Mouse (Mus musculus) MEL (cell line): ENCODE results near the gene Zfpl1. TPM values are rescaled to one million over a fixed set of nuclear protein-coding genes. Genes with fewer than 3 reads are reported as not detected.

ENCODE experiments used
- DNase-seq: peaks from one replicate; pipeline ENCODE4 v3.0.0; 2011; ENCODE audit warnings: low read depth, low spot score
- H3K27ac ChIP-seq: 2 replicates; pipeline ENCODE4 v1.5.1; 2012; ENCODE audit warnings: low read depth, mild to moderate bottlenecking, control low read depth, low read length, moderate library complexity; ENCODE audit not compliant: control insufficient read depth
- H3K27me3 ChIP-seq, 2 experiments: fragments of 150-350 bp in 1 of 2; sonication (generic) in 1 of 2; 2 replicates each; pipeline ENCODE4 v1.6.1; 2012; ENCODE audit warnings: low read length in 2 of 2, mild to moderate bottlenecking in 2 of 2, improper control_type of control experiment in 1 of 2, moderate library complexity in 1 of 2; ENCODE audit not compliant: insufficient read depth in 2 of 2, control insufficient read depth in 1 of 2
- H3K36me3 ChIP-seq, 2 experiments: 2 replicates each; pipeline ENCODE4 v1.6.1; 2012 to 2014; ENCODE audit warnings: low read length in 2 of 2, improper control_type of control experiment in 1 of 2, inconsistent platforms in 1 of 2, mild to moderate bottlenecking in 1 of 2; ENCODE audit not compliant: insufficient read depth in 2 of 2, control insufficient read depth in 1 of 2
- H3K4me1 ChIP-seq, 2 experiments: fragments of 150-350 bp in 1 of 2; sonication (generic) in 1 of 2; 2 replicates each; pipeline ENCODE4 v1.6.1; 2012; ENCODE audit warnings: low read length in 2 of 2, improper control_type of control experiment in 1 of 2, mild to moderate bottlenecking in 1 of 2; ENCODE audit not compliant: insufficient read depth in 2 of 2, control insufficient read depth in 1 of 2
- H3K4me3 ChIP-seq, 2 experiments: fragments of 150-350 bp in 1 of 2; sonication (generic) in 1 of 2; 2 replicates each; pipeline ENCODE4 v1.5.1; 2012; ENCODE audit warnings: low read depth in 2 of 2, low read length in 2 of 2, mild to moderate bottlenecking in 2 of 2, moderate library complexity in 2 of 2, control low read depth in 1 of 2, improper control_type of control experiment in 1 of 2; ENCODE audit not compliant: control insufficient read depth in 1 of 2, insufficient read depth in 1 of 2
- H3K79me2 ChIP-seq: 2 replicates; pipeline ENCODE4 v1.6.1; 2012; ENCODE audit warnings: mild to moderate bottlenecking, low read length, moderate library complexity; ENCODE audit not compliant: control insufficient read depth, poor library complexity, insufficient read depth
- H3K9ac ChIP-seq: 2 replicates; pipeline ENCODE4 v1.6.1; 2012; ENCODE audit warnings: low read depth, mild to moderate bottlenecking, control low read depth, low read length, moderate library complexity; ENCODE audit not compliant: control insufficient read depth, poor library complexity, severe bottlenecking
- H3K9me3 ChIP-seq: fragments of 150-350 bp; sonication (generic); replicated peaks from 2 replicates; pipeline ENCODE4 v1.6.1; 2012; ENCODE audit warnings: mild to moderate bottlenecking, low read length, improper control_type of control experiment, moderate library complexity; ENCODE audit not compliant: insufficient read depth
- BHLHE40 ChIP-seq: IDR thresholded peaks from 2 replicates; pipeline ENCODE4 v1.6.1; 2012; ENCODE audit warnings: low read depth, mild to moderate bottlenecking, inconsistent platforms, low read length, improper control_type of control experiment, borderline replicate concordance
- CTCF ChIP-seq, 3 experiments: IDR thresholded peaks in 2 of 3; conservative IDR thresholded peaks in 1 of 3; 2 replicates each; pipeline ENCODE4 v1.5.1; 2011 to 2012; ENCODE audit warnings: low read length in 3 of 3, low read depth in 2 of 3, mild to moderate bottlenecking in 2 of 3, improper control_type of control experiment in 1 of 3, inconsistent platforms in 1 of 3, mixed read lengths in 1 of 3, moderate library complexity in 1 of 3; ENCODE audit not compliant: control insufficient read depth in 1 of 3, insufficient read depth in 1 of 3, poor library complexity in 1 of 3, severe bottlenecking in 1 of 3
- E2F4 ChIP-seq: IDR thresholded peaks from 2 replicates; pipeline ENCODE4 v1.6.1; 2011; ENCODE audit warnings: low read depth, low read length, improper control_type of control experiment, borderline replicate concordance
- ELF1 ChIP-seq: IDR thresholded peaks from 2 replicates; pipeline ENCODE4 v1.6.1; 2014; ENCODE audit warnings: low read depth, mild to moderate bottlenecking, inconsistent platforms, low read length, improper control_type of control experiment, moderate library complexity
- EP300 ChIP-seq, 2 experiments: IDR thresholded peaks; 2 replicates each; pipeline ENCODE4 v1.6.1; 2011; ENCODE audit warnings: improper control_type of control experiment in 2 of 2, low read length in 2 of 2, low read depth in 1 of 2, mild to moderate bottlenecking in 1 of 2
- KAT2A ChIP-seq: conservative IDR thresholded peaks from 2 replicates; pipeline ENCODE4 v1.6.1; 2012; ENCODE audit warnings: low read depth, low read length, improper control_type of control experiment, inconsistent platforms
- MAFK ChIP-seq: IDR thresholded peaks from 2 replicates; pipeline ENCODE4 v1.6.1; 2011; ENCODE audit warnings: low read depth, mild to moderate bottlenecking, low read length, improper control_type of control experiment, borderline replicate concordance
- MAX ChIP-seq: IDR thresholded peaks from 2 replicates; pipeline ENCODE4 v1.6.1; 2011; ENCODE audit warnings: low read length, improper control_type of control experiment
- MAZ ChIP-seq: IDR thresholded peaks from 2 replicates; pipeline ENCODE4 v1.6.1; 2012; ENCODE audit warnings: low read depth, mild to moderate bottlenecking, inconsistent platforms, low read length, improper control_type of control experiment
- POLR2A ChIP-seq, 2 experiments: IDR thresholded peaks; 2 replicates each; pipeline ENCODE4 v1.6.1; 2011 to 2012; ENCODE audit warnings: low read length in 2 of 2, mild to moderate bottlenecking in 2 of 2, control low read depth in 1 of 2, improper control_type of control experiment in 1 of 2, low read depth in 1 of 2, moderate library complexity in 1 of 2; ENCODE audit not compliant: control insufficient read depth in 1 of 2, insufficient read depth in 1 of 2, poor library complexity in 1 of 2
- RAD21 ChIP-seq: IDR thresholded peaks from 2 replicates; pipeline ENCODE4 v1.6.1; 2011; ENCODE audit warnings: mild to moderate bottlenecking, low read depth, low read length, improper control_type of control experiment
- RCOR1 ChIP-seq: IDR thresholded peaks from 2 replicates; pipeline ENCODE4 v1.6.1; 2012; ENCODE audit warnings: low read depth, mild to moderate bottlenecking, inconsistent platforms, low read length, improper control_type of control experiment
- SIN3A ChIP-seq: IDR thresholded peaks from 2 replicates; pipeline ENCODE4 v1.6.1; 2012; ENCODE audit warnings: low read length, improper control_type of control experiment, inconsistent platforms
- TAL1 ChIP-seq: IDR thresholded peaks from 2 replicates; pipeline ENCODE4 v1.6.1; 2012; ENCODE audit warnings: mild to moderate bottlenecking, inconsistent platforms, low read length, moderate library complexity, mixed read lengths
- ZC3H11A ChIP-seq: IDR thresholded peaks from 2 replicates; pipeline ENCODE4 v1.6.1; 2012; ENCODE audit warnings: low read depth, mild to moderate bottlenecking, inconsistent platforms, low read length, improper control_type of control experiment
- ZKSCAN1 ChIP-seq: IDR thresholded peaks from 2 replicates; pipeline ENCODE4 v1.6.1; 2012; ENCODE audit warnings: low read depth, mild to moderate bottlenecking, inconsistent platforms, low read length, improper control_type of control experiment, moderate library complexity
- ZNF384 ChIP-seq: IDR thresholded peaks from 2 replicates; pipeline ENCODE4 v1.6.1; 2012; ENCODE audit warnings: low read depth, mild to moderate bottlenecking, inconsistent platforms, low read length, improper control_type of control experiment
- polyA plus RNA-seq, 2 experiments: library from polyadenylated mRNA; stranded (reverse) in 1 of 2; unstranded in 1 of 2; fragments of >175 nt in 1 of 2; fragments of >200 nt in 1 of 2; gene quantifications; 2 replicates each; pipeline versions ENCODE4 v1.2.1 to v1.2.4; 2012; ENCODE audit warnings: low replicate concordance in 2 of 2, low read depth in 1 of 2; ENCODE audit not compliant: insufficient read length in 2 of 2, insufficient read depth in 1 of 2, missing spikeins in 1 of 2
- total RNA-seq: library from RNA; depleted of rRNA; stranded (reverse); fragments of 300-350 nt; gene quantifications from 2 replicates; pipeline ENCODE4 v1.2.3, GENCODE M21; 2012

Gene Zfpl1
- total and polyA plus RNA-seq, 3 experiments = 40.1 to 56.4 TPM; not detected in 1

DNA sequence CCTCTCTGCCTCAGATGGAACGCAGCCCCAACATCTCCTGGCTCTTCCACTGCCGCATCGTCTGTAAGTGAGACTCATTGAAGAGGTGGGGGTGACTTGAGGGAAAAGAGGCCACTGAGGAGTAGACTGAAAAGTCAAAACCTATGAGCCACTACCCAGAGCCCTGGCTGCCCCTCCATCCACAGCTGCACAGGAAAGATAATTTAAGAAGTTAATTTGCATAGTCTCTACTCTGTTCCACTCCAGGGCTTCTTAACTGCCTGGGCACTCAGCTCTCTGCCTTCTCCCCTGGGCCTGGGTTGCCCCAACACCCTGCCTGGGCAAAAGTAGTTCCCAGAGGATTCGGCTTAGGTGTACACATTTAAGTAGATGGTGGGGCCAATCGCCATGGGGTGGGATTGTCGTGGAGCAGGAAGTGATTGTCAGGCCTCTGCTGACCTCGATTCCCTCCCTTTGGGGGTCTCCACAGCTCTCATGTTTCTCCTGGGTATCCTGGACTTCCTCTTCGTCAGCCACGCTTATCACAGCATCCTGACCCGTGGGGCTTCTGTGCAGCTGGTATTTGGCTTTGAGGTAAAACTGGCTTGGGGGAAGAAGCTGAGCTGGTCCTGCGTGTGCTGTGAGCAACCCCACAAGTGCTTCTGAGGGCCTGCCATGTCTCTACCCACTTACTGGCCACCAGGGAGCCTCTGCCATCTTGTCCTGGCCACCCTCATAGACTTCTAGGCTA lies 35.9 kb downstream of the Zfpl1 start:
- Histone ChIP-seq H3K9ac (no peak overlapping the region), H3K27me3 (no peaks in the 10 kb centered on the region), H3K79me2 (peaks cover 23% of the 10 kb centered on the region), H3K27ac (no peak overlapping the region), H3K36me3 (peaks cover 5 to 12% of the 10 kb centered on the region in 2 experiments; a peak in 2 of 4 replicates), H3K4me3 (no peak overlapping the region), H3K4me1 (peaks cover 3 to 23% of the 10 kb centered on the region in 2 experiments; a peak in 3 of 4 replicates), H3K9me3 (no peaks in the 10 kb centered on the region)
- TF ChIP-seq BHLHE40 = no peak
- TF ChIP-seq TAL1 = peak; percentile 82
- no peak for TF ChIP-seq RAD21
- peak; percentile 42 for DNase-seq

DNA sequence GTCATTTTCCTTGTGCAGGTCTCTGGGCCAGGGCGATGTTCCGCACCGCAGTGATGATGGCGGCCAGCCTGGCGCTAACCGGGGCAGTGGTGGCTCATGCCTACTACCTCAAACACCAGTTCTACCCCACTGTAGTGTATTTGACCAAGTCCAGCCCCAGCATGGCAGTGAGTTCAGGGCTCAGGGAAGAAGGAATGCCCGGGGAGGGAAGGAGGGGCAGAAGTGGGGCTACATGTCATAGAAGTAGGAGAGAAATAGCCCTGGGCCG lies 36.9 kb downstream of the Zfpl1 start:
- peaks cover 23% of the 10 kb centered on the region for H3K79me2 ChIP-seq
- peaks cover 3 to 23% of the 10 kb centered on the region in 2 experiments; a peak in 3 of 4 replicates for H3K4me1 ChIP-seq
- H3K27ac ChIP-seq = peak overlapping the region; percentile 90
- H3K9me3 ChIP-seq = no peaks in the 10 kb centered on the region
- H3K27me3 ChIP-seq = no peaks in the 10 kb centered on the region
- peaks cover 5 to 12% of the 10 kb centered on the region in 2 experiments; a peak in 2 of 4 replicates for H3K36me3 ChIP-seq
- H3K9ac ChIP-seq = peak overlapping the region; percentile 73
- H3K4me3 ChIP-seq = peak overlapping the region; percentile 61 to 81
- DNase-seq = no peak
- TF ChIP-seq ZC3H11A = no peak
- TF ChIP-seq RAD21 = no peak
- no peak for TF ChIP-seq MAFK
- TF ChIP-seq EP300 (IDR thresholded peaks at IDR 0.05; ENCODE audit: low read depth in 1 of 2, low read length in 2 of 2) = no peak
- TF ChIP-seq ZKSCAN1 = no peak
- no peak for TF ChIP-seq MAX
- no peak for TF ChIP-seq SIN3A
- no peak for TF ChIP-seq TAL1
- no peak for TF ChIP-seq CTCF (IDR thresholded peaks at IDR 0.05 in 2 of 3, conservative IDR thresholded peaks at IDR 0.05 in 1 of 3; ENCODE audit: control insufficient read depth in 1 of 3, insufficient read depth in 1 of 3, low read depth in 2 of 3, low read length in 3 of 3, poor library complexity in 1 of 3, severe bottlenecking in 1 of 3)
- TF ChIP-seq ZNF384 = no peak
- TF ChIP-seq MAZ = no peak
- no peak for TF ChIP-seq E2F4
- TF ChIP-seq ELF1 = no peak
- no peak for TF ChIP-seq RCOR1
- TF ChIP-seq POLR2A (IDR thresholded peaks at IDR 0.05; ENCODE audit: control insufficient read depth in 1 of 2, insufficient read depth in 1 of 2, low read depth in 1 of 2, low read length in 2 of 2, poor library complexity in 1 of 2) = no peak
- no peak for TF ChIP-seq KAT2A
